Mouse (Mus musculus) forebrain, postnatal 0 days (tissue): Measurements from ENCODE around the gene Cmtm3. TPM values are rescaled to one million over a fixed set of nuclear protein-coding genes. Genes with fewer than 3 reads are reported as not detected.

Experiments
- ATAC-seq: fragments of 200-750 bp; cut with Nextera tagmentation; 2 replicates; pipeline ENCODE4 v1.8.0; 2017; ENCODE audit warnings: mild to moderate bottlenecking, moderate library complexity
- DNase-seq: peaks from one replicate; pipeline ENCODE4 v3.0.0-alpha.2; 2015
- H3K27ac ChIP-seq: fragments of 300-500 bp; sonication (generic); 2 replicates; pipeline ENCODE4 v1.5.1; 2014; ENCODE audit warnings: low read depth, mild to moderate bottlenecking, antibody characterized with exemption, low read length, moderate library complexity, mixed read lengths
- H3K27me3 ChIP-seq: fragments of 300-500 bp; sonication (generic); 2 replicates; pipeline ENCODE4 v1.6.1; 2014; ENCODE audit warnings: mild to moderate bottlenecking, low read length, mixed read lengths; ENCODE audit not compliant: insufficient read depth
- H3K36me3 ChIP-seq: fragments of 300-500 bp; sonication (generic); 2 replicates; pipeline ENCODE4 v1.6.1; 2014; ENCODE audit warnings: mild to moderate bottlenecking, moderate library complexity; ENCODE audit not compliant: insufficient read depth
- H3K4me1 ChIP-seq: fragments of 300-500 bp; sonication (generic); 2 replicates; pipeline ENCODE4 v1.6.1; 2014; ENCODE audit warnings: antibody characterized with exemption; ENCODE audit not compliant: insufficient read depth
- H3K4me2 ChIP-seq: fragments of 300-500 bp; sonication (generic); 2 replicates; pipeline ENCODE4 v1.6.1; 2014; ENCODE audit warnings: low read depth, mild to moderate bottlenecking, moderate library complexity
- H3K4me3 ChIP-seq: fragments of 300-500 bp; sonication (generic); 2 replicates; pipeline ENCODE4 v1.5.1; 2014; ENCODE audit warnings: low read depth, low read length, mixed read lengths
- H3K9ac ChIP-seq: fragments of 300-500 bp; sonication (generic); 2 replicates; pipeline ENCODE4 v1.6.1; 2014; ENCODE audit warnings: mild to moderate bottlenecking
- H3K9me3 ChIP-seq: fragments of 300-500 bp; sonication (generic); 2 replicates; pipeline ENCODE4 v1.6.1; 2016; ENCODE audit warnings: low read length
- CTCF ChIP-seq: sonication (generic); IDR thresholded peaks from 2 replicates; pipeline ENCODE4 v1.5.1; 2016; ENCODE audit warnings: antibody characterized with exemption, control low read depth, low read depth
- WGBS: fragments of 180-500 bp; shearing (Covaris S2); extraction: QIAGEN DNeasy Blood & Tissue Kit; methylation state at CpG from one replicate; pipeline ENCODE4 v1.1.7; 2014; 5-methylcytosine and 5-hydroxymethylcytosine counted together
- polyA plus RNA-seq: library from polyadenylated mRNA; unstranded; fragments of >200 nt; fragmentation: Nextera tagmentation; extraction: Ambion mirVana; gene quantifications from 2 replicates; pipeline ENCODE4 v1.2.1, GENCODE M21; 2015
- total RNA-seq: library from RNA; depleted of rRNA; stranded (reverse); fragments of >200 nt; gene quantifications from 2 replicates; pipeline ENCODE4 v1.2.3, GENCODE M21; 2014

The Cmtm3 gene
- total and polyA plus RNA-seq, 2 experiments from 2014 or later = 22.0 to 34.4 TPM

- ATAC-seq (no peak), DNase-seq (no peak)
- H3K9me3 ChIP-seq = no peaks in the 10 kb centered on the region
- no peak for TF ChIP-seq CTCF
- H3K4me3 ChIP-seq = no peak overlapping the region
- no peaks in the 10 kb centered on the region for H3K4me1 ChIP-seq
- no peaks in the 10 kb centered on the region for H3K27me3 ChIP-seq
- no peak overlapping the region for H3K4me2 ChIP-seq
- no peak overlapping the region for H3K9ac ChIP-seq
- 60% methylated on average over 3 of the region's 3 CpGs for WGBS
- no peaks in the 10 kb centered on the region for H3K36me3 ChIP-seq
- H3K27ac ChIP-seq = no peak overlapping the region
Measured at GRCm38 (mm10) chr8:104337890-104338289, 1.3 kb upstream of the Cmtm3 start.

- ATAC-seq (no peak), DNase-seq (no peak)
- Histone ChIP-seq H3K4me3 (peak overlapping the region; percentile 59), H3K27ac (peak overlapping the region; percentile 45; the same call in 1 of the 2 replicates), H3K9me3 (no peaks in the 10 kb centered on the region), H3K27me3 (no peaks in the 10 kb centered on the region), H3K9ac (peak overlapping the region; percentile 73), H3K4me2 (peak overlapping the region; percentile 96), H3K36me3 (no peaks in the 10 kb centered on the region), H3K4me1 (no peaks in the 10 kb centered on the region)
- WGBS = 1% methylated on average over 6 of the region's 6 CpGs
- no peak for TF ChIP-seq CTCF
Measured at GRCm38 (mm10) chr8:104339983-104340232, 698 bp downstream of the Cmtm3 start.

- Histone ChIP-seq H3K27me3 (no peaks in the 10 kb centered on the region), H3K4me1 (no peaks in the 10 kb centered on the region), H3K9ac (peak overlapping the region; percentile 73), H3K4me2 (peak overlapping the region; percentile 96), H3K4me3 (peak overlapping the region; percentile 59), H3K36me3 (no peaks in the 10 kb centered on the region; the same call in 1 of the 2 replicates), H3K9me3 (no peaks in the 10 kb centered on the region), H3K27ac (peak overlapping the region; percentile 71)
- ATAC-seq (peak; percentile 79), DNase-seq (peak; percentile 71)
- 1% methylated on average over 54 of the region's 54 CpGs for WGBS
- TF ChIP-seq CTCF = peak; percentile 76
Measured at GRCm38 (mm10) chr8:104340233-104341105, 1.3 kb downstream of the Cmtm3 start.

- TF ChIP-seq CTCF = no peak
- 4% methylated on average over 24 of the region's 24 CpGs for WGBS
Measured at GRCm38 (mm10) chr8:104341106-104341561, 1.9 kb downstream of the Cmtm3 start.

GRCm38 (mm10) chr8:104341678-104342077 lies 2.5 kb downstream of the Cmtm3 start:
- Histone ChIP-seq H3K9ac (no peak overlapping the region), H3K36me3 (no peaks in the 10 kb centered on the region; the same call in none of the 2 replicates), H3K4me2 (peak overlapping the region; percentile 96), H3K9me3 (no peaks in the 10 kb centered on the region), H3K27ac (no peak overlapping the region), H3K27me3 (no peaks in the 10 kb centered on the region), H3K4me3 (peak overlapping the region; percentile 59), H3K4me1 (no peaks in the 10 kb centered on the region)
- WGBS = 50% methylated on average over 6 of the region's 6 CpGs
- ATAC-seq = no peak
- no peak for TF ChIP-seq CTCF
- no peak for DNase-seq

More at GRCm38 (mm10) chr8:104341106-104341561, 1.9 kb downstream of the Cmtm3 start:
- Histone ChIP-seq H3K4me2 (peak overlapping the region; percentile 96), H3K27ac (peak overlapping the region; percentile 71), H3K4me1 (no peaks in the 10 kb centered on the region), H3K4me3 (peak overlapping the region; percentile 59), H3K27me3 (no peaks in the 10 kb centered on the region), H3K36me3 (no peaks in the 10 kb centered on the region; the same call in 1 of the 2 replicates), H3K9ac (peak overlapping the region; percentile 73), H3K9me3 (no peaks in the 10 kb centered on the region)
- ATAC-seq (peak; percentile 63), DNase-seq (peak; percentile 80)

- Histone ChIP-seq H3K4me1 (no peaks in the 10 kb centered on the region), H3K27ac (no peak overlapping the region), H3K4me2 (no peak overlapping the region), H3K9ac (no peak overlapping the region), H3K9me3 (no peaks in the 10 kb centered on the region), H3K27me3 (no peaks in the 10 kb centered on the region), H3K36me3 (peaks cover under 1% of the 10 kb centered on the region), H3K4me3 (no peak overlapping the region)
- TF ChIP-seq CTCF = no peak
- WGBS = 78% methylated on average over 5 of the region's 5 CpGs
- ATAC-seq (no peak), DNase-seq (no peak)
Measured at GRCm38 (mm10) chr8:104342426-104342825, 3.2 kb downstream of the Cmtm3 start.

- peak; percentile 95 for TF ChIP-seq CTCF
- 11% methylated on average over 7 of the region's 7 CpGs for WGBS
- peak; percentile 60 for ATAC-seq
- Histone ChIP-seq H3K27me3 (no peaks in the 10 kb centered on the region), H3K4me1 (no peaks in the 10 kb centered on the region), H3K4me3 (no peak overlapping the region), H3K36me3 (peaks cover 11% of the 10 kb centered on the region), H3K9ac (no peak overlapping the region), H3K4me2 (no peak overlapping the region), H3K9me3 (no peaks in the 10 kb centered on the region), H3K27ac (no peak overlapping the region)
- DNase-seq = peak; percentile 86
Measured at GRCm38 (mm10) chr8:104343957-104344356, 4.7 kb downstream of the Cmtm3 start.
